Mouse (Mus musculus) brain, embryonic 14.5 days (tissue): ENCODE data around the gene Stpg1. TPM values are rescaled to one million over a fixed set of nuclear protein-coding genes. Genes with fewer than 3 reads are reported as not detected.
A peak's percentile ranks its signal among the peaks of the same experiment; 100 is the strongest.

ENCODE experiments used
- DNase-seq: peaks from one replicate; pipeline ENCODE4 v3.0.0-alpha.2; 2011; ENCODE audit warnings: low read depth
- CTCF ChIP-seq: fragments of 200-500 bp; IDR thresholded peaks from 2 replicates; pipeline ENCODE4 v1.5.1; 2012; ENCODE audit warnings: inconsistent platforms, mild to moderate bottlenecking, moderate library complexity, borderline replicate concordance; ENCODE audit not compliant: insufficient read depth, insufficient read length; ENCODE audit errors: extremely low read depth
- POLR2A ChIP-seq: fragments of 200-500 bp; IDR thresholded peaks from 2 replicates; pipeline ENCODE4 v1.6.1; 2012; ENCODE audit warnings: mild to moderate bottlenecking, inconsistent platforms, borderline replicate concordance; ENCODE audit not compliant: poor library complexity, insufficient read depth, insufficient read length, severe bottlenecking; ENCODE audit errors: extremely low read depth
- polyA plus RNA-seq: library from polyadenylated mRNA; depleted of rRNA; stranded (reverse); fragments of >200 nt; gene quantifications from 2 replicates; pipeline ENCODE4 v1.2.3, GENCODE M21; 2012; rRNA removed

Stpg1 gene
- 0.32 and 0.60 TPM in 2 replicates for polyA plus RNA-seq

GRCm38 (mm10) chr4:135494521-135495396 is at the start of gene Stpg1, which contains the start of gene Nipal3:
Gene Stpg1 (plus strand): TSS chr4:135494790.
Gene Nipal3 (minus strand): TSS chr4:135495038.
- peak; percentile 98 for DNase-seq
- peak; percentile 65 for TF ChIP-seq CTCF
- no peak for TF ChIP-seq POLR2A

GRCm38 (mm10) chr4:135451360-135452015 is 43.1 kb upstream of the Stpg1 start:
- TF ChIP-seq CTCF (no peak), POLR2A (no peak)
- peak; percentile 63 for DNase-seq

GRCm38 (mm10) chr4:135453164-135453563 is 41.4 kb upstream of the Stpg1 start:
- DNase-seq = no peak
- TF ChIP-seq CTCF = no peak
- no peak for TF ChIP-seq POLR2A

- TF ChIP-seq POLR2A = no peak
- no peak for TF ChIP-seq CTCF
- peak; percentile 20 for DNase-seq
These were observed 41.0 kb upstream of the Stpg1 start for GRCm38 (mm10) chr4:135453572-135453971.

GRCm38 (mm10) chr4:135463406-135463805 is 31.2 kb upstream of the Stpg1 start:
- no peak for TF ChIP-seq POLR2A
- TF ChIP-seq CTCF = no peak
- no peak for DNase-seq

- no peak for DNase-seq
- TF ChIP-seq POLR2A = no peak
- no peak for TF ChIP-seq CTCF
These were observed 16.7 kb upstream of the Stpg1 start for GRCm38 (mm10) chr4:135477851-135478250.

GRCm38 (mm10) chr4:135480370-135480769 is 14.2 kb upstream of the Stpg1 start:
- no peak for DNase-seq
- TF ChIP-seq POLR2A (no peak), CTCF (peak; percentile 10; the same call in 1 of the 2 replicates)

- no peak for TF ChIP-seq POLR2A
- no peak for TF ChIP-seq CTCF
- DNase-seq = no peak
These were observed 9.5 kb upstream of the Stpg1 start for GRCm38 (mm10) chr4:135485086-135485485.

- no peak for DNase-seq
- TF ChIP-seq POLR2A (no peak), CTCF (no peak)
These were observed 8.2 kb upstream of the Stpg1 start for GRCm38 (mm10) chr4:135486352-135486751.

GRCm38 (mm10) chr4:135489256-135489655 is 5.3 kb upstream of the Stpg1 start:
- TF ChIP-seq POLR2A (no peak), CTCF (no peak)
- no peak for DNase-seq

GRCm38 (mm10) chr4:135493271-135493670 is 1.3 kb upstream of the Stpg1 start:
- DNase-seq = no peak
- TF ChIP-seq CTCF (no peak), POLR2A (no peak)

- DNase-seq = peak; percentile 72
- no peak for TF ChIP-seq POLR2A
- TF ChIP-seq CTCF = 0 out of 2 replicates have a peak, but pooled peaks have one; percentile 1
These were observed 684 bp upstream of the Stpg1 start for GRCm38 (mm10) chr4:135493691-135494520.
